ENCODE assay signal across 8 mouse cellular contexts in genomic region chr13:49016311-49016761, GRCm38 (mm10). TPM values are rescaled to one million over a fixed set of nuclear protein-coding genes. Genes with fewer than 3 reads are reported as not detected.
A peak's percentile ranks its signal among the peaks of the same experiment; 100 is the strongest.
DNase-seq lines count a peak whose midpoint lies in the region; ATAC-seq and TF ChIP-seq lines count a peak whose summit lies in the region.

No protein-coding gene starts in this region.

- TF ChIP-seq POLR2A in limb, embryonic 14.5 days (IDR thresholded peaks at IDR 0.05; ENCODE audit: borderline replicate concordance, extremely low read depth, insufficient read depth, insufficient read length): 0 out of 2 replicates have a peak, but pooled peaks have one; percentile 25

- peak overlapping the region; percentile 92 for H3K27ac ChIP-seq in forebrain, embryonic 12.5 days
- peak overlapping the region; percentile 68 to 79 for H3K27ac ChIP-seq in heart, embryonic 14.5 days (replicated peaks in 1 of 2; ENCODE audit: control insufficient read depth in 1 of 2, insufficient read depth in 1 of 2, low read depth in 2 of 2, low read length in 2 of 2)
- peak overlapping the region; percentile 54 for H3K27ac ChIP-seq in kidney, postnatal 0 days
- H3K27ac ChIP-seq in limb, embryonic 14.5 days (replicated peaks; ENCODE audit: low read depth, low read length): peak overlapping the region; percentile 96
- peak overlapping the region; percentile 83 for H3K27ac ChIP-seq in midbrain, embryonic 16.5 days (ENCODE audit: low read length)

- peaks cover 32% of the 10 kb centered on the region for H3K4me1 ChIP-seq in forebrain, embryonic 12.5 days
- peaks cover 10 to 17% of the 10 kb centered on the region in 2 experiments; a peak in 3 of 4 replicates for H3K4me1 ChIP-seq in heart, embryonic 14.5 days (ENCODE audit: control insufficient read depth in 2 of 2, insufficient read depth in 2 of 2, low read length in 2 of 2)
- 0 out of 2 replicates have a peak, but pooled peaks cover 10% of the 10 kb centered on the region for H3K4me1 ChIP-seq in kidney, postnatal 0 days (replicated peaks; ENCODE audit: insufficient read depth, low read length)
- peaks cover 15% of the 10 kb centered on the region for H3K4me1 ChIP-seq in limb, embryonic 14.5 days (ENCODE audit: control insufficient read depth, insufficient read depth, low read length)
- peaks cover 15% of the 10 kb centered on the region for H3K4me1 ChIP-seq in midbrain, embryonic 16.5 days (ENCODE audit: control insufficient read depth, insufficient read depth, low read length)

- TF ChIP-seq CTCF in kidney, postnatal 0 days (IDR thresholded peaks at IDR 0.05; ENCODE audit: low read depth): no peak

- H3K36me3 ChIP-seq in forebrain, embryonic 12.5 days (replicated peaks): no peaks in the 10 kb centered on the region
- no peaks in the 10 kb centered on the region for H3K36me3 ChIP-seq in heart, embryonic 14.5 days (ENCODE audit: control insufficient read depth, insufficient read depth, low read length)
- no peaks in the 10 kb centered on the region for H3K36me3 ChIP-seq in kidney, postnatal 0 days (ENCODE audit: insufficient read depth, low read length)
- no peaks in the 10 kb centered on the region for H3K36me3 ChIP-seq in limb, embryonic 14.5 days (ENCODE audit: control insufficient read depth, insufficient read depth, low read length)
- no peaks in the 10 kb centered on the region for H3K36me3 ChIP-seq in midbrain, embryonic 16.5 days (ENCODE audit: control insufficient read depth, insufficient read depth, low read length)

- peak; percentile 86 for ATAC-seq in forebrain, embryonic 12.5 days (ENCODE audit: low FRiP score)
- peak; percentile 76 for ATAC-seq in heart, embryonic 14.5 days (ENCODE audit: insufficient number of reproducible peaks, insufficient read depth, low FRiP score, low read depth)
- ATAC-seq in kidney, postnatal 0 days (replicated peaks; ENCODE audit: low FRiP score, low read depth): peak; percentile 83
- peak; percentile 87 for ATAC-seq in limb, embryonic 14.5 days (ENCODE audit: low FRiP score, low read depth)
- ATAC-seq in midbrain, embryonic 16.5 days: peak; percentile 92

- WGBS in forebrain, embryonic 12.5 days: 1% methylated on average over 16 of the region's 16 CpGs
- WGBS in heart, embryonic 14.5 days: 3% methylated on average over 16 of the region's 16 CpGs
- WGBS in kidney, postnatal 0 days: 5% methylated on average over 16 of the region's 16 CpGs
- 2% methylated on average over 16 of the region's 16 CpGs for WGBS in limb, embryonic 14.5 days
- WGBS in midbrain, embryonic 16.5 days: 2% methylated on average over 16 of the region's 16 CpGs

- H3K9ac ChIP-seq in forebrain, embryonic 12.5 days: peak overlapping the region; percentile 17; the same call in 1 of the 2 replicates
- H3K9ac ChIP-seq in heart, embryonic 14.5 days (ENCODE audit: low read length): peak overlapping the region; percentile 51
- H3K9ac ChIP-seq in kidney, postnatal 0 days (ENCODE audit: low read depth, low read length): peak overlapping the region; percentile 23; the same call in 1 of the 2 replicates
- H3K9ac ChIP-seq in limb, embryonic 14.5 days (ENCODE audit: low read depth, low read length, severe bottlenecking): peak overlapping the region; percentile 48
- peak overlapping the region; percentile 54 for H3K9ac ChIP-seq in midbrain, embryonic 16.5 days (ENCODE audit: low read depth, low read length)

- DNase-seq in spleen, postnatal 10 days (ENCODE audit: low spot score in 2 of 2): peak; percentile 11 to 33
- DNase-seq in spleen, adult 12 weeks (ENCODE audit: low spot score): no peak
- DNase-seq in kidney, postnatal 0 days (ENCODE audit: low spot score): peak; percentile 84
- peak; percentile 91 for DNase-seq in limb, embryonic 14.5 days (ENCODE audit: low spot score)
- peak; percentile 14 for DNase-seq in thymus, postnatal 25 days

- H3K4me2 ChIP-seq in forebrain, embryonic 12.5 days: peak overlapping the region; percentile 53
- peak overlapping the region; percentile 61 for H3K4me2 ChIP-seq in heart, embryonic 14.5 days (ENCODE audit: low read length)
- H3K4me2 ChIP-seq in kidney, postnatal 0 days (ENCODE audit: low read length): peak overlapping the region; percentile 48
- peak overlapping the region; percentile 60 for H3K4me2 ChIP-seq in limb, embryonic 14.5 days (replicated peaks; ENCODE audit: low read depth, low read length, severe bottlenecking)
- peak overlapping the region; percentile 47 for H3K4me2 ChIP-seq in midbrain, embryonic 16.5 days (ENCODE audit: low read length)

- peaks cover 15% of the 10 kb centered on the region for H3K27me3 ChIP-seq in forebrain, embryonic 12.5 days
- H3K27me3 ChIP-seq in heart, embryonic 14.5 days (ENCODE audit: control insufficient read depth, insufficient read depth, low read length): no peaks in the 10 kb centered on the region
- H3K27me3 ChIP-seq in kidney, postnatal 0 days (ENCODE audit: insufficient read depth, low read length): no peaks in the 10 kb centered on the region
- no peaks in the 10 kb centered on the region for H3K27me3 ChIP-seq in limb, embryonic 14.5 days (ENCODE audit: control insufficient read depth, insufficient read depth, low read length)
- no peaks in the 10 kb centered on the region for H3K27me3 ChIP-seq in midbrain, embryonic 16.5 days (ENCODE audit: control insufficient read depth, insufficient read depth, low read depth, low read length)

- H3K9me3 ChIP-seq in forebrain, embryonic 12.5 days: peaks cover 8% of the 10 kb centered on the region
- H3K9me3 ChIP-seq in heart, embryonic 14.5 days (ENCODE audit: control insufficient read depth, low read length): peaks cover 7% of the 10 kb centered on the region; the same call in 1 of the 2 replicates
- H3K9me3 ChIP-seq in kidney, postnatal 0 days (replicated peaks; ENCODE audit: low read length): no peaks in the 10 kb centered on the region
- H3K9me3 ChIP-seq in limb, embryonic 14.5 days (ENCODE audit: control insufficient read depth, low read length): no peaks in the 10 kb centered on the region
- H3K9me3 ChIP-seq in midbrain, embryonic 16.5 days (replicated peaks; ENCODE audit: control insufficient read depth, low read length, poor library complexity, severe bottlenecking): no peaks in the 10 kb centered on the region

- peak overlapping the region; percentile 17 for H3K4me3 ChIP-seq in forebrain, embryonic 12.5 days (replicated peaks)
- H3K4me3 ChIP-seq in heart, embryonic 14.5 days (ENCODE audit: control insufficient read depth in 1 of 2, insufficient read depth in 1 of 2, low read depth in 1 of 2, low read length in 2 of 2): peak overlapping the region; percentile 28 to 29
- H3K4me3 ChIP-seq in kidney, postnatal 0 days (replicated peaks; ENCODE audit: low read depth, low read length): peak overlapping the region; percentile 21
- peak overlapping the region; percentile 27 for H3K4me3 ChIP-seq in limb, embryonic 14.5 days (replicated peaks; ENCODE audit: low read length)
- H3K4me3 ChIP-seq in midbrain, embryonic 16.5 days (ENCODE audit: low read depth, low read length): peak overlapping the region; percentile 17

RNA-seq across cellular contexts. Expression of gene Fam120a, which starts 48.5 kb away (rescaled TPM):
- polyA plus RNA-seq in forebrain, embryonic 12.5 days (2016; fragmentation: Nextera tagmentation; extraction: Ambion mirVana): 18.2 and 18.5 TPM in 2 replicates
- polyA plus RNA-seq in heart, embryonic 14.5 days (2014; fragmentation: Nextera tagmentation; extraction: Ambion mirVana): 27.9 and 29.7 TPM in 2 replicates
- 26.6 and 28.6 TPM in 2 replicates for polyA plus RNA-seq in kidney, postnatal 0 days (2015; fragmentation: Nextera tagmentation; extraction: Ambion mirVana)
- 104 and 111 TPM in 2 replicates for polyA plus RNA-seq in limb, embryonic 14.5 days (2012; rRNA removed)
- polyA plus RNA-seq in limb, embryonic 14.5 days (2014; fragmentation: Nextera tagmentation; extraction: Ambion mirVana): 37.1 and 37.6 TPM in 2 replicates
- polyA plus RNA-seq in midbrain, embryonic 16.5 days (2015; fragmentation: Nextera tagmentation; extraction: Ambion mirVana): 9.6 and 10.0 TPM in 2 replicates
